Mouse (Mus musculus) bone marrow, adult 2 months (tissue): Measurements from ENCODE around the gene Actr1a. TPM values are rescaled to one million over a fixed set of nuclear protein-coding genes. Genes with fewer than 3 reads are reported as not detected.
A peak's percentile ranks its signal among the peaks of the same experiment; 100 is the strongest.

Source experiments
- H3K27ac ChIP-seq: fragments of 200-500 bp; 2 replicates; pipeline ENCODE4 v1.5.1; 2012; ENCODE audit warnings: low read depth, mild to moderate bottlenecking, control low read depth, inconsistent platforms, low read length; ENCODE audit not compliant: control insufficient read depth, poor library complexity, insufficient read depth
- H3K4me1 ChIP-seq: fragments of 200-500 bp; 2 replicates; pipeline ENCODE4 v1.6.1; 2011; ENCODE audit warnings: low read length; ENCODE audit not compliant: control insufficient read depth, insufficient read depth
- H3K4me3 ChIP-seq: fragments of 200-500 bp; replicated peaks from 2 replicates; pipeline ENCODE3; 2011; ENCODE audit warnings: mild to moderate bottlenecking, low read depth, low read length, control low read depth; ENCODE audit not compliant: control insufficient read depth
- CTCF ChIP-seq: fragments of 200-500 bp; IDR thresholded peaks from 2 replicates; pipeline ENCODE4 v1.5.1; 2011; ENCODE audit warnings: low read length, control low read depth; ENCODE audit not compliant: control insufficient read depth, insufficient read depth
- POLR2A ChIP-seq: fragments of 200-500 bp; IDR thresholded peaks from 2 replicates; pipeline ENCODE4 v1.6.1; 2011; ENCODE audit warnings: low read depth, mild to moderate bottlenecking, control low read depth, low read length, borderline replicate concordance; ENCODE audit not compliant: control insufficient read depth
- WGBS: fragments of 180-500 bp; shearing (Covaris S2); methylation state at CpG from one replicate; pipeline ENCODE4 v1.1.7; 2018; 5-methylcytosine and 5-hydroxymethylcytosine counted together
- polyA plus RNA-seq: library from polyadenylated mRNA; stranded (reverse); fragments of >200 nt; gene quantifications from 2 replicates; pipeline ENCODE4 v1.2.4, GENCODE M21; 2011; ENCODE audit warnings: low replicate concordance; ENCODE audit not compliant: missing spikeins, insufficient read depth, insufficient read length

Actr1a gene
- polyA plus RNA-seq, 1 experiment = 53.5 TPM

- 4% methylated on average over 16 of the region's 16 CpGs for WGBS
- Histone ChIP-seq H3K27ac (no peak overlapping the region), H3K4me1 (peaks cover 4% of the 10 kb centered on the region; the same call in 1 of the 2 replicates), H3K4me3 (no peak overlapping the region)
- TF ChIP-seq CTCF = peak; percentile 99
- peak; percentile 43; the same call in 1 of the 2 replicates for TF ChIP-seq POLR2A
Measured at GRCm38 (mm10) chr19:46329951-46330350, 65.6 kb downstream of the Actr1a start.

DNA sequence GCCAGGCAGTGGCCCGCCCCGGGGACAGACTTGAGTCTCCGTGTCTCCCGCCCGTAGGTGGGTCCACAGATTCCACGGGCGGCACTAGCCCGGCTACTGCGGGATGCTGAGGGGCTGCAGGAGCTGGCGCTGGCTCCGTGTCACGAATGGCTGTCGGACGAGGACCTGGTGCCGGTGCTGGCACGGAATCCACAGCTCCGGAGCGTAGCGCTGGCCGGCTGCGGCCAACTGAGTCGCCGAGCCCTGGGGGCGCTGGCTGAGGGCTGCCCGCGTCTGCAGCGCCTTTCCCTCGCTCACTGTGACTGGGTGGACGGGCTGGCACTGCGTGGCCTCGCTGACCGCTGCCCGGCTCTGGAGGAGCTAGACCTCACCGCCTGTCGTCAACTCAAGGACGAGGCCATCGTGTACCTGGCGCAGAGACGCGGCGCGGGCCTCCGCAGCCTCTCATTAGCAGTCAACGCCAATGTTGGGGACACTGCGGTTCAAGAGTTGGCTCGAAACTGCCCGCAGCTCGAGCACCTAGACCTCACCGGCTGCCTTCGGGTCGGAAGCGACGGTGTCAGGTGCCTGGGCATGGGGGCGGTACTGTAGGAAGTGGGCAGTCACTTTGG is 66.4 kb downstream of the Actr1a start:
- TF ChIP-seq POLR2A (no peak), CTCF (no peak)
- peaks cover 4% of the 10 kb centered on the region; the same call in 1 of the 2 replicates for H3K4me1 ChIP-seq
- H3K27ac ChIP-seq = peak overlapping the region; percentile 94; the same call in 1 of the 2 replicates
- 1% methylated on average over 54 of the region's 54 CpGs for WGBS
- H3K4me3 ChIP-seq = peak overlapping the region; percentile 99

DNA sequence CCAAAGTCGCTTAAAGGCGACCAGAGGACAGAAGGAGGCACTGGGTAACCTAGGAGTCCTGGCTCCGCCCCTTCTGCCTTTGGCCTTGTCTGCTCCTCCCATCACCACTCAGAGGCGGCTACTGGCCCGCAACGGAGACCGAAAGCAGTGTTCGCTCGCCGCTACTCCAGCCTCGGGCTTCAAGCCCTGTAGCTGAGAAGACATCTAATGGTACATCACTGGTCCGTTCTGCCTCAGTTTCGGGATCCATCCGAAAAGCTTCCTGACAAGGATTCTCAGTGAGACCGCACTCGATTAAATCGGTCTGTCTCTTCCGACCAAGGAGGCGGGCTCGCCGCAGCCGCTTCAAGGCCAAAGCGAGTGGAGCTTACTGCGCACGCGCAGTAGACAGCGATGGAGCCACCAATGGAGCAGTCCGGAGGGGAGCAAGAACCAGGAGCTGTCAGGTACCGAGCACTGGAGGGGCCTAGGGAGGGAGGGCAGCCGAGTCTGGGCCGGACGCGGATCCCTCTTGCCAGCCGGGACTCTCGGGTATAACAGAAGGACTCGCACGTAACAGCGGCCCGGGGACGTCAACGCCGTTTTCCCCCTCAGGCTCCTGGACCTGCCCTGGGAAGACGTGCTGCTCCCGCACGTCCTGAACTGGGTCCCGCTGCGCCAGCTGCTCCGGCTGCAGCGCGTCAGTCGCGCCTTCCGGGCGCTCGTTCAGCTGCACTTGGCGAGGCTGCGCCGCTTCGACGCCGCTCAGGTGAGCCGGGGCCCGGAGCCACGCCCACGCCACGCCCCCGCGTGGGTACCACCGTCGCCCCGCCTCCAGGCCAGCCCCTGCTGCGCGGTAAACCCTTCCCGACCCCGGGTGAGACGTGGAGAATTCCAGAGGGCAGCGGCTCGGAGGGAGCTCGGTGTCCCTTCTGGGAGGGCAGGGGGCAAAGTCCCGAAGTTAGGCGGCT is 67.2 kb downstream of the Actr1a start, which contains the start of gene Fbxl15:
Gene Fbxl15 (plus strand): TSS at position 104 of the 950 bp plus-strand sequence.
- TF ChIP-seq CTCF (peak; percentile 9; the same call in 1 of the 2 replicates), POLR2A (peak; percentile 54; the same call in 1 of the 2 replicates)
- under 1% methylated on average over 81 of the region's 81 CpGs for WGBS
- Histone ChIP-seq H3K4me1 (peaks cover 4% of the 10 kb centered on the region; the same call in 1 of the 2 replicates), H3K4me3 (peak within 1 kb of the TSS; percentile 99), H3K27ac (peak within 1 kb of the TSS; percentile 94)

- peak overlapping the region; percentile 94; the same call in 1 of the 2 replicates for H3K27ac ChIP-seq
- H3K4me1 ChIP-seq = peaks cover 4% of the 10 kb centered on the region; the same call in 1 of the 2 replicates
- peak overlapping the region; percentile 99 for H3K4me3 ChIP-seq
- TF ChIP-seq CTCF = no peak
- no peak for TF ChIP-seq POLR2A
- 28% methylated on average over 14 of the region's 14 CpGs for WGBS
Measured at GRCm38 (mm10) chr19:46327531-46328064, 68.0 kb downstream of the Actr1a start.

Other genes with a start within 250 kb of the Actr1a start
- gene Pitx3, start 247.4 kb downstream of the Actr1a start, polyA plus RNA-seq = not detected in 2 replicates
- 20.5 and 44.3 TPM in 2 replicates for gene Gbf1, start 243.2 kb downstream of the Actr1a start, polyA plus RNA-seq
- gene Nfkb2, start 91.4 kb downstream of the Actr1a start, polyA plus RNA-seq = 10.3 and 24.3 TPM in 2 replicates
- 1.1 and 4.8 TPM in 2 replicates for gene Psd, start 68.6 kb downstream of the Actr1a start, polyA plus RNA-seq
- gene Fbxl15, start 67.6 kb downstream of the Actr1a start, polyA plus RNA-seq = 1.2 and 3.0 TPM in 2 replicates
- gene Cuedc2, start 57.0 kb downstream of the Actr1a start, polyA plus RNA-seq = 74.9 and 161 TPM in 2 replicates
- gene Mfsd13a, start 54.6 kb downstream of the Actr1a start, polyA plus RNA-seq = 5.1 and 14.9 TPM in 2 replicates
- 1.1 TPM in 1 of 2 replicates, not detected in the other for gene 2310034G01Rik, start 45.4 kb downstream of the Actr1a start, polyA plus RNA-seq
- gene Sufu, start 1.1 kb upstream of the Actr1a start, polyA plus RNA-seq = 5.3 and 6.3 TPM in 2 replicates
- gene Trim8, start 106.0 kb upstream of the Actr1a start, polyA plus RNA-seq = 13.9 and 25.9 TPM in 2 replicates
- gene Arl3, start 177.4 kb upstream of the Actr1a start, polyA plus RNA-seq = 14.0 and 18.3 TPM in 2 replicates
- gene Sfxn2, start 177.6 kb upstream of the Actr1a start, polyA plus RNA-seq = 4.3 and 9.4 TPM in 2 replicates
- gene Wbp1l, start 203.3 kb upstream of the Actr1a start, polyA plus RNA-seq = 15.8 and 29.3 TPM in 2 replicates